In the genomic region with DNA sequence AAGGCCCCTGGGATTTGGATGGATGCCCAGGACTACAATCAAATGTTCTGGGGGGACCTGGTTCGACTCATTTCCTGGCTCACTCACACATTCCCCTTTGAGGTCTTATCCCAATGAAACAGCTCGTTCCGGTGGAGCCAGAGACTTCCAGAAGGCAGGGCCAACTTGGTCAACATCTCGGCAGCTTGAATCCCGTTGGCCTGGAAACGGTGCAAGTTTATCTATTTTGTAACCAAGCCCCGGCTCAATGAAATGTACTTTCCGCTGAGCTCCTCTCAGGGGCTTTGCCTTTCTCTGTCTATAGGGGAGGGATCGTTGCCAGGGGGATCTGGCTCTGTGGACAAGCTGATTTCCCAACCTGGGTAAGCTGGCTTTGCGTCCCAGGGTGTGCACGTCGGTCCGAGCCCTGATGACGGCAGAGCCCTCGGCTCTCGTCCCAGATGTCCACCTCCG, we compare ENCODE assay signal across 8 mouse cellular contexts.
DNase-seq lines count a peak whose midpoint lies in the region; ATAC-seq and TF ChIP-seq lines count a peak whose summit lies in the region.

No protein-coding gene starts in this region.

- H3K36me3 ChIP-seq in hindbrain, embryonic 14.5 days (replicated peaks; ENCODE audit: control insufficient read depth, insufficient read depth) = no peaks in the 10 kb centered on the region
- H3K36me3 ChIP-seq in stomach, postnatal 0 days (ENCODE audit: control insufficient read depth, insufficient read depth, low read length) = no peaks in the 10 kb centered on the region

- no peak overlapping the region for H3K4me2 ChIP-seq in hindbrain, embryonic 14.5 days (replicated peaks)
- H3K4me2 ChIP-seq in stomach, postnatal 0 days (replicated peaks; ENCODE audit: low read depth) = peak overlapping the region; percentile 25; the same call in 1 of the 2 replicates

- H3K27ac ChIP-seq in hindbrain, embryonic 14.5 days = 0 out of 2 replicates have a peak overlapping the region, but pooled peaks have one; percentile 30
- H3K27ac ChIP-seq in stomach, postnatal 0 days (replicated peaks) = peak overlapping the region; percentile 58; the same call in 1 of the 2 replicates

- peak; percentile 85 for ATAC-seq in hindbrain, embryonic 14.5 days (ENCODE audit: low FRiP score)
- peak; percentile 81 for ATAC-seq in stomach, postnatal 0 days (ENCODE audit: low FRiP score, low TSS enrichment)
- no peak for ATAC-seq in activated CD4-positive, CD25-positive, alpha-beta regulatory T cell, adult 4 months

- H3K4me3 ChIP-seq in hindbrain, embryonic 14.5 days (replicated peaks; ENCODE audit: low read length) = no peak overlapping the region
- H3K4me3 ChIP-seq in stomach, postnatal 0 days (ENCODE audit: low read depth, low read length) = no peak overlapping the region

- H3K4me1 ChIP-seq in hindbrain, embryonic 14.5 days (replicated peaks; ENCODE audit: control insufficient read depth, insufficient read depth, low read length) = peaks cover 35% of the 10 kb centered on the region
- peaks cover 7% of the 10 kb centered on the region for H3K4me1 ChIP-seq in stomach, postnatal 0 days (replicated peaks; ENCODE audit: control insufficient read depth, insufficient read depth)

- TF ChIP-seq EP300 in stomach, postnatal 0 days (optimal IDR thresholded peaks at IDR 0.05) = no peak

- peak; percentile 31 for DNase-seq in embryo, embryonic 10.5 days (ENCODE audit: low spot score)
- no peak for DNase-seq in embryo, embryonic 9.5 days (ENCODE audit: extremely low spot score)
- peak; percentile 81 for DNase-seq in 3T3-L1 (ENCODE audit: low read depth, low spot score)
- peak; percentile 72 for DNase-seq in gastrocnemius, adult 18-20 months (ENCODE audit: low spot score)
- peak; percentile 66 for DNase-seq in hindbrain, embryonic 14.5 days (ENCODE audit: low spot score)
- DNase-seq in lung, postnatal 10 days = peak; percentile 75
- DNase-seq in stomach, postnatal 0 days (ENCODE audit: low spot score) = peak; percentile 74

- no peak for TF ChIP-seq CTCF in stomach, postnatal 0 days (IDR thresholded peaks at IDR 0.05; ENCODE audit: low read depth)

- no peaks in the 10 kb centered on the region for H3K9me3 ChIP-seq in hindbrain, embryonic 14.5 days (ENCODE audit: control insufficient read depth, low read length)
- no peaks in the 10 kb centered on the region for H3K9me3 ChIP-seq in stomach, postnatal 0 days (ENCODE audit: control insufficient read depth, low read length)

- WGBS in hindbrain, embryonic 14.5 days = 38% methylated on average over 17 of the region's 17 CpGs
- 20% methylated on average over 17 of the region's 17 CpGs for WGBS in stomach, postnatal 0 days

- no peak overlapping the region for H3K9ac ChIP-seq in hindbrain, embryonic 14.5 days
- H3K9ac ChIP-seq in stomach, postnatal 0 days (ENCODE audit: low read length) = no peak overlapping the region

- peaks cover 4% of the 10 kb centered on the region for H3K27me3 ChIP-seq in hindbrain, embryonic 14.5 days (ENCODE audit: control insufficient read depth, insufficient read depth, low read length)
- no peaks in the 10 kb centered on the region for H3K27me3 ChIP-seq in stomach, postnatal 0 days (ENCODE audit: control insufficient read depth, insufficient read depth, low read length)
